Mouse (Mus musculus) forebrain, embryonic 12.5 days (tissue): ENCODE measurements around the gene Ifrd2. TPM values are rescaled to one million over a fixed set of nuclear protein-coding genes. Genes with fewer than 3 reads are reported as not detected.
"Not testable (repeated sequence)": the region's sequence is repeated elsewhere in the genome, so short reads cannot be mapped to it uniquely, and the experiment has no call there.

ENCODE experiments used
- ATAC-seq: fragments of 200-750 bp; cut with Nextera tagmentation; 2 replicates; pipeline ENCODE4 v1.8.0; 2017; ENCODE audit warnings: moderate TSS enrichment; ENCODE audit not compliant: low FRiP score
- H3K27ac ChIP-seq: fragments of 300-500 bp; sonication (generic); 2 replicates; pipeline ENCODE4 v1.5.1; 2016; ENCODE audit warnings: mild to moderate bottlenecking
- H3K27me3 ChIP-seq: fragments of 300-500 bp; sonication (generic); 2 replicates; pipeline ENCODE4 v1.6.1; 2016; ENCODE audit warnings: mild to moderate bottlenecking
- H3K36me3 ChIP-seq: fragments of 300-500 bp; sonication (generic); replicated peaks from 2 replicates; pipeline ENCODE4 v1.6.1; 2016; ENCODE audit warnings: mild to moderate bottlenecking
- H3K4me1 ChIP-seq: fragments of 300-500 bp; sonication (generic); 2 replicates; pipeline ENCODE4 v1.6.1; 2016
- H3K4me2 ChIP-seq: fragments of 300-500 bp; sonication (generic); 2 replicates; pipeline ENCODE4 v1.6.1; 2016; ENCODE audit warnings: mild to moderate bottlenecking, moderate library complexity
- H3K4me3 ChIP-seq: fragments of 300-500 bp; sonication (generic); replicated peaks from 2 replicates; pipeline ENCODE4 v1.5.1; 2016; ENCODE audit warnings: mild to moderate bottlenecking
- H3K9ac ChIP-seq: fragments of 300-500 bp; sonication (generic); 2 replicates; pipeline ENCODE4 v1.6.1; 2016; ENCODE audit warnings: mild to moderate bottlenecking
- H3K9me3 ChIP-seq: fragments of 300-500 bp; sonication (generic); 2 replicates; pipeline ENCODE4 v1.6.1; 2016
- WGBS: fragments of 180-500 bp; shearing (Covaris S2); methylation state at CpG from one replicate; pipeline ENCODE4 v1.1.7; 2016; 5-methylcytosine and 5-hydroxymethylcytosine counted together
- polyA plus RNA-seq: library from polyadenylated mRNA; unstranded; fragments of >200 nt; fragmentation: Nextera tagmentation; extraction: Ambion mirVana; gene quantifications from 2 replicates; pipeline ENCODE4 v1.2.1, GENCODE M21; 2016

The Ifrd2 gene
- polyA plus RNA-seq, 1 experiment from 2014 or later = 22.1 TPM

DNA sequence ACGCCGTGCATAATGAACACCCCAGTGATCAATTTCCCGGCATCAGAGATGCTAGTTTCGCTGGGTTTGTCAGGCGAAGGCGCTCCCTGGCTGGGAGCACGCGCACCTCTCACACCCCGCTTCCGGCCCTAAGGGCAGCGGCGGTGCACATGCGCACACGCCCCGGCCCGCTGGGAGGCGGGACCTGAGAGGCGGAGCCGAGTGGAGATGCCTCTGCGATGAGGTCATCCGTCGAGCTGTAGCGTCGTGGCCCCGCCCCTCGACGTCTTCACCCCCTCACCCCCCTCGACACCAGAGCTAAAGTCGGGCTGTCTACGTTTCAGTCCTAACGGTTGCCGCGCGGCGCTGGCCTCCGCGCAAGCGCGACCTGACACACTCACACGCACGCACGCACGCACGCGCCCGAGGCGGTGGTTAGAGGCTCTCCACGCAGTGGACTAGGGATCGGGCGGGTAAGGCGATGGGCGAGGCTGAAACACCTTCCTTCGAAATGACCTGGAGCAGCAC, 33.1 kb upstream of the Ifrd2 start:
- ATAC-seq = peak; percentile 92
- H3K9me3 ChIP-seq = no peaks in the 10 kb centered on the region
- peak overlapping the region; percentile 82 for H3K4me2 ChIP-seq
- H3K27me3 ChIP-seq = peaks cover 42% of the 10 kb centered on the region
- under 1% methylated on average over 51 of the region's 53 CpGs for WGBS
- H3K27ac ChIP-seq = peak overlapping the region; percentile 92
- H3K9ac ChIP-seq = peak overlapping the region; percentile 80
- peaks cover 25% of the 10 kb centered on the region for H3K36me3 ChIP-seq
- peaks cover 55% of the 10 kb centered on the region for H3K4me1 ChIP-seq
- peak overlapping the region; percentile 63 for H3K4me3 ChIP-seq

DNA sequence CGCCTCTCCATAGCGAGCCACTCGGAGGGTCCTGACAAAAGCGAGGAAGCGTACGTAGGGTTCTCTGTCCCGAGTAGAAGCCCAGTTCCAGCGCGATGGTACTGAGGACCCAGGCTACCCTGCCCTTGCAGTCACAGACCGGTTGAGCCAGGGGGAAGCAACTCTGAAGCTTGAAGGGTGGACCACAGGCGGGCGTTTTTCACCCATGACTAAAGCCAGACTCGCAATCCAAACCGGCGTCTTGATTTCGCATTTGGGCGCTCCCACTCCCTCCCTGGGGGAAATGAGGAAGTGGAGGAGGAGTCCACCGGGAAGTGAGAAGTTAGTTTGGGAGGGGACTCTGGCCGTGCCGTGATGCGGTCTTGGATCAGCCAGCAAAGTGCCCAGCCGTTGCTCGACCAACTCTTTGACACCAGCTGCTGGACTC, 32.4 kb upstream of the Ifrd2 start:
- H3K4me2 ChIP-seq = peak overlapping the region; percentile 82
- H3K9ac ChIP-seq = peak overlapping the region; percentile 80
- peaks cover 31% of the 10 kb centered on the region for H3K36me3 ChIP-seq
- ATAC-seq = peak; percentile 39
- H3K4me1 ChIP-seq = peaks cover 55% of the 10 kb centered on the region
- H3K9me3 ChIP-seq = no peaks in the 10 kb centered on the region
- H3K4me3 ChIP-seq = peak overlapping the region; percentile 63
- WGBS = under 1% methylated on average over 23 of the region's 23 CpGs
- peak overlapping the region; percentile 92 for H3K27ac ChIP-seq
- H3K27me3 ChIP-seq = peaks cover 35% of the 10 kb centered on the region

DNA sequence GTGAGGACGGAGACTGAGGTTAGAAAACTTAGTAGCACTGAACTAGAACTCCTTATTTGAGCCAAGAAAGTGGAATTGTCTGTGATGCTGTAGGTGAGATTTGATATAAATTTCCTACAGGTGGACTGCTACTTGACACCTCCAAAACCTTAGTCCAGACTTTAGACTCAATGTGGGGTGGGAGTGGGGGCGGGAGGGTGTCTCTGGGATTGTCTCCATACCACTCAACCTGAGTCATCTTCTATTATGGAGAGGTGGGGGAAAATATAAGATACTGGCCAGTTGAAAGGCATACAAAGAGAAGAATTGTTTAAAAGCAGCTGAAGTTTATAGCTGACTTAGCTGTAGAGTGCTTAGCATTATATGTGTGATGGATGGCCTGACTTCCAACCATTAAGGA, 31.7 kb upstream of the Ifrd2 start:
- Histone ChIP-seq H3K9me3 (no peaks in the 10 kb centered on the region), H3K4me2 (peak overlapping the region; percentile 82), H3K27me3 (peaks cover 28% of the 10 kb centered on the region), H3K36me3 (peaks cover 38% of the 10 kb centered on the region), H3K9ac (peak overlapping the region; percentile 80), H3K4me3 (peak overlapping the region; percentile 63), H3K4me1 (peaks cover 55% of the 10 kb centered on the region), H3K27ac (0 out of 2 replicates have a peak overlapping the region, but pooled peaks have one; percentile 92)
- no peak for ATAC-seq
- WGBS = 50% methylated on average over 2 of the region's 2 CpGs

- H3K36me3 ChIP-seq = peaks cover 44% of the 10 kb centered on the region
- WGBS = 85% methylated on average over 3 of the region's 3 CpGs
- no peak for ATAC-seq
- 0 out of 2 replicates have a peak overlapping the region, but pooled peaks have one; percentile 63 for H3K4me3 ChIP-seq
- peaks cover 50% of the 10 kb centered on the region for H3K4me1 ChIP-seq
- H3K27me3 ChIP-seq = peaks cover 22% of the 10 kb centered on the region
- peak overlapping the region; percentile 80; the same call in 1 of the 2 replicates for H3K9ac ChIP-seq
- H3K27ac ChIP-seq = no peak overlapping the region
- H3K9me3 ChIP-seq = no peaks in the 10 kb centered on the region
- H3K4me2 ChIP-seq = peak overlapping the region; percentile 82
These were observed 31.1 kb upstream of the Ifrd2 start for GRCm38 (mm10) chr9:107556346-107556745.

DNA sequence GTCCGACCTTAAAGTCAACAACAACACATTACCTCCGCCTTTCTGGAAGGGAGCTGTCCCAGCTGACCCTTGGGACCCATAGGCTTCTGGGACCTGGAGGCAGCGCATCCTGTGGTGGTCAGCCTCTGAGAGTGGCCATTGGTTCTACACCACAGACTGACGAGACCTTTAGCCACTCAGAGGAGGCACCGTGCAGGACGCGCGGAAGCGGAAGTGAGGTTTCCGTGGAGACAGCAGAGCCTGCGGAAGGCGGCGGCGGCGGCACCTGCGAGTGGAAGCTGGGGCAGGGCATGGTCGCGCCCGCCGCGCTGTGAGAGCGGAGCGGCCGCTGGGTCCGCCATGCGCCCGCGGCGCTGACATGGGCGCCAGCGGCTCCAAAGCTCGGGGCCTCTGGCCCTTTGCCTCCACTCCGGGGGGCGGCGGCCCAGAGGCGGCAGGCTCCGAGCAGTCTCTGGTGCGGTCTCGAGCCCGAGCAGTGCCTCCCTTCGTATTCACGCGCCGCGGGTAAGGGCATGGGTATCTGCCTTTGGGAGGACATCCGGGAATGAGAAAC, 24.3 kb upstream of the Ifrd2 start, which contains the start of gene Tusc2:
TSS of gene Tusc2 (plus strand) at position 227 of the 553 bp plus-strand sequence.
- ATAC-seq = peak; percentile 97
- Histone ChIP-seq H3K27me3 (no peaks in the 10 kb centered on the region), H3K27ac (peak within 1 kb of the TSS; percentile 57; the same call in 1 of the 2 replicates), H3K9ac (peak within 1 kb of the TSS; percentile 89), H3K4me1 (peaks cover 33% of the 10 kb centered on the region), H3K9me3 (no peaks in the 10 kb centered on the region), H3K4me3 (peak within 1 kb of the TSS; percentile 96), H3K36me3 (peaks cover 67% of the 10 kb centered on the region), H3K4me2 (peak within 1 kb of the TSS; percentile 83)
- WGBS = under 1% methylated on average over 45 of the region's 46 CpGs

GRCm38 (mm10) chr9:107565556-107565955, 21.9 kb upstream of the Ifrd2 start:
- peaks cover 46% of the 10 kb centered on the region for H3K4me1 ChIP-seq
- H3K9me3 ChIP-seq, H3K9ac ChIP-seq, H3K27me3 ChIP-seq, ATAC-seq, H3K4me3 ChIP-seq, H3K4me2 ChIP-seq: not testable (repeated sequence)
- H3K27ac ChIP-seq = 0 out of 2 replicates have a peak overlapping the region, but pooled peaks have one; percentile 8
- WGBS = 50% methylated on average over 5 of the region's 5 CpGs
- peaks cover 45% of the 10 kb centered on the region for H3K36me3 ChIP-seq

DNA sequence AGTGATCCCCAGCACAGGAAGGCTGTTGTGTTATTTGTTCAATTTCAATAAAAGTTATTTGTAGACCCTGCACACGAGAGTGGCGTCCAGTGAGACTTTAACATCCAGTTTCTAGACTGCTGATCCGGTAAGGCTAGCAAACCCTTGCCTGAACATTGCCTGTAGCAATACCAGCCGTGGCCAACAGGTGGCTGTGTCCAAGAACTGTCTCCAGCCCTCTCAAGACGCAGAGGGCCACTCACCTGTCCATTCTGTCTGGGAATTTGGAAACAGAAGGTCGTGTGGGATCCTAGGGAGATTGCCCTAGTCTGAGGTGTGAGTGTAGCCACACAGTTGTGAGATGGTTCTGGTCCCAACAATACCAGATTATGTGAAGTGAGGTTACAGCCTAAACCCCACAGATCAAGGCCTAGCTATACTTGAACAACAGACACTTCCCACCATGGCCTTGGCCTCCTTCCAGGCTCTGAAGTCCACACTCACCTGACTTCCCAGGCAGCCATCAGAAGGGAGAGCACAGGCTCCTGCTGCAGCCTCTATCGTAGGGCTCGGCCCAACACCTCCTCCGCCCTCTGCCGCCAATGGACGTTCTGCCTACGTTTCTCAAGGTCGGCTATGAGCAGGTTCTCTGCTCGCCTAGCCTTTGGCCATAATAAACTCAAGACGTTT, 21.3 kb upstream of the Ifrd2 start:
- H3K9ac ChIP-seq = no peak overlapping the region
- 61% methylated on average over 15 of the region's 15 CpGs for WGBS
- H3K27me3 ChIP-seq = no peaks in the 10 kb centered on the region
- peaks cover 52% of the 10 kb centered on the region for H3K4me1 ChIP-seq
- H3K4me3 ChIP-seq = no peak overlapping the region
- ATAC-seq = no peak
- no peak overlapping the region for H3K27ac ChIP-seq
- H3K9me3 ChIP-seq = no peaks in the 10 kb centered on the region
- no peak overlapping the region for H3K4me2 ChIP-seq
- H3K36me3 ChIP-seq = peaks cover 45% of the 10 kb centered on the region

DNA sequence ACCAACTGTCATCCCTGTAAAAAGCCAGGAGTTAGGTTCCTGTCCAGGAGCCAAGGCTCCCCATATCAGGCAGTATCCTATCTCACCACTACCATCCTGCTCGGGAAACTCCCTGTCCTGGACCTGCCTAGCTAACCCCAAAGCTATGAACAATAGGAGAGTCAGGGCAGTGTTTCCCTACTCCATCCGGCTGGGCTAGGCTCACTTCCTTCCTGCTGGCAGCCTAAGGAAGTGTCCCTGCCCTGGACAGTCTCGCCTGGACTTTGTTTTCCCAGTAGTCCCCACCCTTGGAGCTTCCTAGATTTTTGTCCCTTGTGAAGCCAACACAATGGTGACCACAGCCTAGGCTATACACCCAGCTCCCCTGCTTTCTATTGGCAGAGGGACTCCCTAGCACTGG, 20.6 kb upstream of the Ifrd2 start:
- Histone ChIP-seq H3K4me3 (no peak overlapping the region), H3K4me2 (no peak overlapping the region), H3K9ac (no peak overlapping the region), H3K27me3 (no peaks in the 10 kb centered on the region), H3K9me3 (no peaks in the 10 kb centered on the region), H3K36me3 (peaks cover 45% of the 10 kb centered on the region), H3K4me1 (peaks cover 59% of the 10 kb centered on the region), H3K27ac (peak overlapping the region; percentile 54; the same call in 1 of the 2 replicates)
- ATAC-seq = no peak
- WGBS = 71% methylated on average over 3 of the region's 3 CpGs

GRCm38 (mm10) chr9:107567702-107568319, 19.6 kb upstream of the Ifrd2 start, which contains the start of gene Hyal2:
TSS of gene Hyal2 (plus strand) at chr9:107567945.
- H3K4me1 ChIP-seq = peaks cover 60% of the 10 kb centered on the region

GRCm38 (mm10) chr9:107568331-107569261, 18.8 kb upstream of the Ifrd2 start:
- H3K9me3 ChIP-seq = no peaks in the 10 kb centered on the region
- peak overlapping the region; percentile 86 for H3K27ac ChIP-seq
- peak; percentile 91 for ATAC-seq
- no peaks in the 10 kb centered on the region for H3K27me3 ChIP-seq
- peak overlapping the region; percentile 88 for H3K4me2 ChIP-seq
- under 1% methylated on average over 41 of the region's 41 CpGs for WGBS
- peaks cover 57% of the 10 kb centered on the region for H3K36me3 ChIP-seq
- H3K4me1 ChIP-seq = peaks cover 57% of the 10 kb centered on the region
- peak overlapping the region; percentile 82 for H3K4me3 ChIP-seq
- H3K9ac ChIP-seq = peak overlapping the region; percentile 84

More at GRCm38 (mm10) chr9:107567702-107568319, 19.6 kb upstream of the Ifrd2 start, which contains the start of gene Hyal2:
- Histone ChIP-seq H3K9ac (peak within 1 kb of the TSS; percentile 84), H3K4me3 (peak within 1 kb of the TSS; percentile 82), H3K4me2 (peak within 1 kb of the TSS; percentile 88), H3K36me3 (peaks cover 49% of the 10 kb centered on the region), H3K27me3 (no peaks in the 10 kb centered on the region), H3K9me3 (no peaks in the 10 kb centered on the region), H3K27ac (peak within 1 kb of the TSS; percentile 86)
- no peak for ATAC-seq
- 4% methylated on average over 18 of the region's 18 CpGs for WGBS

GRCm38 (mm10) chr9:107569270-107569669, 18.2 kb upstream of the Ifrd2 start:
- Histone ChIP-seq H3K27me3 (no peaks in the 10 kb centered on the region), H3K36me3 (peaks cover 58% of the 10 kb centered on the region), H3K27ac (peak overlapping the region; percentile 86), H3K9ac (peak overlapping the region; percentile 84), H3K4me1 (peaks cover 50% of the 10 kb centered on the region), H3K4me2 (peak overlapping the region; percentile 88), H3K4me3 (peak overlapping the region; percentile 82), H3K9me3 (no peaks in the 10 kb centered on the region)
- WGBS = 1% methylated on average over 23 of the region's 23 CpGs
- peak; percentile 44 for ATAC-seq
